Mouse (Mus musculus) midbrain, postnatal 0 days (tissue): ENCODE data around the gene Gapvd1. TPM values are rescaled to one million over a fixed set of nuclear protein-coding genes. Genes with fewer than 3 reads are reported as not detected.

ENCODE experiments used
- ATAC-seq: fragments of 200-750 bp; cut with Nextera tagmentation; 2 replicates; pipeline ENCODE4 v1.8.0; 2017; ENCODE audit warnings: moderate number of reproducible peaks, mild to moderate bottlenecking, moderate TSS enrichment, moderate library complexity; ENCODE audit not compliant: low FRiP score
- DNase-seq: peaks from one replicate; pipeline ENCODE4 v3.0.0-alpha.2; 2015; ENCODE audit warnings: low spot score
- H3K27ac ChIP-seq: fragments of 300-500 bp; sonication (generic); 2 replicates; pipeline ENCODE4 v1.5.1; 2014; ENCODE audit warnings: low read depth, mild to moderate bottlenecking, low read length, mixed read lengths
- H3K27me3 ChIP-seq: fragments of 300-500 bp; sonication (generic); 2 replicates; pipeline ENCODE4 v1.6.1; 2014; ENCODE audit warnings: low read length, control low read depth, mixed read lengths; ENCODE audit not compliant: insufficient read depth
- H3K36me3 ChIP-seq: fragments of 300-500 bp; sonication (generic); 2 replicates; pipeline ENCODE4 v1.6.1; 2014; ENCODE audit warnings: low read length, control low read depth, mixed read lengths; ENCODE audit not compliant: insufficient read depth
- H3K4me1 ChIP-seq: fragments of 300-500 bp; sonication (generic); 2 replicates; pipeline ENCODE4 v1.6.1; 2014; ENCODE audit warnings: mild to moderate bottlenecking, control low read depth, antibody characterized with exemption, low read length, mixed read lengths; ENCODE audit not compliant: insufficient read depth
- H3K4me2 ChIP-seq: fragments of 300-500 bp; sonication (generic); 2 replicates; pipeline ENCODE4 v1.6.1; 2014; ENCODE audit warnings: low read depth, mild to moderate bottlenecking, low read length, mixed read lengths; ENCODE audit not compliant: poor library complexity, severe bottlenecking
- H3K4me3 ChIP-seq: fragments of 300-500 bp; sonication (generic); 2 replicates; pipeline ENCODE4 v1.5.1; 2014; ENCODE audit warnings: low read depth, mild to moderate bottlenecking, low read length, moderate library complexity
- H3K9ac ChIP-seq: fragments of 300-500 bp; sonication (generic); replicated peaks from 2 replicates; pipeline ENCODE4 v1.6.1; 2014; ENCODE audit warnings: mild to moderate bottlenecking, low read length, moderate library complexity, mixed read lengths; ENCODE audit not compliant: poor library complexity, severe bottlenecking
- H3K9me3 ChIP-seq: fragments of 300-500 bp; sonication (generic); 2 replicates; pipeline ENCODE4 v1.6.1; 2016; ENCODE audit warnings: low read length, control low read depth
- CTCF ChIP-seq: IDR thresholded peaks from 2 replicates; pipeline ENCODE4 v1.5.1; 2016; ENCODE audit warnings: antibody characterized with exemption, mild to moderate bottlenecking
- WGBS: fragments of 180-500 bp; shearing (Covaris S2); extraction: QIAGEN DNeasy Blood & Tissue Kit; methylation state at CpG from one replicate; pipeline ENCODE4 v1.1.7; 2014; 5-methylcytosine and 5-hydroxymethylcytosine counted together
- polyA plus RNA-seq: library from polyadenylated mRNA; unstranded; fragments of >200 nt; fragmentation: Nextera tagmentation; extraction: Ambion mirVana; gene quantifications from 2 replicates; pipeline ENCODE4 v1.2.1, GENCODE M21; 2015
- total RNA-seq: library from RNA; depleted of rRNA; stranded (reverse); fragments of >200 nt; gene quantifications from 2 replicates; pipeline ENCODE4 v1.2.3, GENCODE M21; 2014

Gapvd1 gene
- total and polyA plus RNA-seq, 2 experiments from 2014 or later = 87.9 to 89.2 TPM

GRCm38 (mm10) chr2:34639725-34640124, 115.3 kb downstream of the Gapvd1 start:
- no peaks in the 10 kb centered on the region for H3K9me3 ChIP-seq
- H3K4me3 ChIP-seq = no peak overlapping the region
- no peak overlapping the region for H3K9ac ChIP-seq
- WGBS = 65% methylated on average over 5 of the region's 5 CpGs
- H3K36me3 ChIP-seq = no peaks in the 10 kb centered on the region
- DNase-seq = no peak
- H3K27ac ChIP-seq = no peak overlapping the region
- no peak overlapping the region for H3K4me2 ChIP-seq
- H3K27me3 ChIP-seq = no peaks in the 10 kb centered on the region
- 0 out of 2 replicates have a peak, but pooled peaks have one; percentile 8 for ATAC-seq
- no peaks in the 10 kb centered on the region for H3K4me1 ChIP-seq
- no peak for TF ChIP-seq CTCF

- Histone ChIP-seq H3K27ac (no peak overlapping the region), H3K9ac (peak overlapping the region; percentile 68), H3K36me3 (no peaks in the 10 kb centered on the region), H3K9me3 (no peaks in the 10 kb centered on the region), H3K4me3 (peak overlapping the region; percentile 39), H3K4me1 (no peaks in the 10 kb centered on the region), H3K4me2 (peak overlapping the region; percentile 90), H3K27me3 (no peaks in the 10 kb centered on the region)
- ATAC-seq = peak; percentile 78
- peak; percentile 90 for TF ChIP-seq CTCF
- WGBS = 9% methylated on average over 37 of the region's 37 CpGs
- peak; percentile 94 for DNase-seq
Measured at GRCm38 (mm10) chr2:34638955-34639650, 115.9 kb downstream of the Gapvd1 start.

DNA sequence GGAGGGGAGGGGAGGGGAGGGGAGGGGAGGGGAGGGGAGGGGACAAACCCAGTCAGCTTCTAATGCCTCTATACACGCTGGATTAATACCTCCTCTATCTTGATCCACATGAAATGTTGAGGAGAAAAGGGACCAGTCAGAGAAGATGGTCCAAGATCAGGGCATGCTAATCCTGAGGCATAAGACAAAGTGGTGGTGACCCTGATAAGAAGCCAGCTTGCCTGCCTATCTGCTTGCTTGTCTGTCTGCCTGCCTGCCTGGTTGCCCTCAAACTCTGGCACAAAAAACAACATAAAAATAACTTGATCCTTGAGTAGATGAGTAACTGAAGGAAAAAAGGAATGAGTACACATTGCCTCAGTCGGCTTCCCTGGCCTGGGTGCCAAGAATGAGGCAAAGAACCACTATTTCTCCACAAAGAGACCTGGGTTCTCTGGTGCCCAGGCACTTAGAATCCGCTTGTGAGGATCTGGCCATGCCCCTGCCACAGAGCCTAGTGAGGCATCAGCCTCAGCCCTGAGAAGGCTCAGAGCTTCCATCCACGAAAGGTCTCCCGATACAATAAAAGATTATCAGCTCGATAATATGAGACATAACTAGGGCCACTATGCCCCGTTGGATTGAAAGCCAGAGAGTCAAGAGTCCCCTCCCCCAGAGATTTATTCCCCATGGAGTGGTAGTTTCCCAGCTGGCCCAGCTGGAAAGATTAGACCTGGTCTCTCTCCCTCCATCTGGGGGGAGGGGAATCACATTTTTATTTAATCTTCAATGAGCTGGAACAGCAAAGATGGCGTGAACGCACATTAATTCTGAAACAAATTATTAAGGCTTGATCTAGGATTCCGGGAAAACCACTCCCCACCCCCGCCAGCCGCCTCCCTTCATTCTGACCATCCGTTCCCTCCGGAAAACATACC, 119.5 kb downstream of the Gapvd1 start:
- no peak for ATAC-seq
- no peaks in the 10 kb centered on the region for H3K9me3 ChIP-seq
- H3K4me3 ChIP-seq = no peak overlapping the region
- H3K9ac ChIP-seq = no peak overlapping the region
- no peak for TF ChIP-seq CTCF
- H3K27me3 ChIP-seq = no peaks in the 10 kb centered on the region
- H3K27ac ChIP-seq = no peak overlapping the region
- H3K4me2 ChIP-seq = no peak overlapping the region
- no peak for DNase-seq
- no peaks in the 10 kb centered on the region for H3K36me3 ChIP-seq
- WGBS = 69% methylated on average over 14 of the region's 14 CpGs
- no peaks in the 10 kb centered on the region for H3K4me1 ChIP-seq

DNA sequence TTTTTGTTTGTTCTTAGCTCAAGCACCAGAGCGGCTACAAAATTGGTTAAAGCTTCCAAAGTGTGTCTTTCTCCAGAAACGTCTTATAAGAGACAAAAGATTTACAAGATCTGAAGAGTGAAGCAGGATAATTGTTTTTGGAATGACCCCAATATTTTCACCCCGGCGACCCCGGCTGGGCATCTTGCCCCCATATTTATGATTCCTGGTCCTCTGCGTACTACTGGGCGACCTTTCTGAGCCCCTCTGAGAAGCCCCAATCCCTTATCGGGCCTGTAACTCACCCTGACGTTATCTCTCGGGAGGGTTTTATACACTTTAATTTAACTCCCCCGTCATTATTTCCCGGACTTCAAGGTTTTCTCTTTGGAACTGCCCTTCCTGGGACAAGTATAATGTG, 123.0 kb downstream of the Gapvd1 start:
- Histone ChIP-seq H3K4me1 (no peaks in the 10 kb centered on the region), H3K36me3 (no peaks in the 10 kb centered on the region), H3K4me2 (no peak overlapping the region), H3K9ac (no peak overlapping the region), H3K9me3 (no peaks in the 10 kb centered on the region), H3K4me3 (no peak overlapping the region), H3K27ac (no peak overlapping the region), H3K27me3 (no peaks in the 10 kb centered on the region)
- ATAC-seq = no peak
- no peak for DNase-seq
- WGBS = 80% methylated on average over 12 of the region's 12 CpGs
- TF ChIP-seq CTCF = no peak

- Histone ChIP-seq H3K27ac (no peak overlapping the region), H3K27me3 (no peaks in the 10 kb centered on the region), H3K36me3 (no peaks in the 10 kb centered on the region), H3K4me3 (no peak overlapping the region), H3K9me3 (no peaks in the 10 kb centered on the region), H3K4me1 (no peaks in the 10 kb centered on the region), H3K9ac (no peak overlapping the region), H3K4me2 (no peak overlapping the region)
- no peak for TF ChIP-seq CTCF
- 74% methylated on average over 6 of the region's 6 CpGs for WGBS
- no peak for ATAC-seq
- DNase-seq = peak; percentile 34
Measured at GRCm38 (mm10) chr2:34630445-34630844, 124.6 kb downstream of the Gapvd1 start.

- no peak for ATAC-seq
- Histone ChIP-seq H3K27me3 (no peaks in the 10 kb centered on the region), H3K9ac (no peak overlapping the region), H3K27ac (no peak overlapping the region), H3K9me3 (no peaks in the 10 kb centered on the region), H3K4me3 (no peak overlapping the region), H3K36me3 (peaks cover 6% of the 10 kb centered on the region; the same call in 1 of the 2 replicates), H3K4me2 (no peak overlapping the region), H3K4me1 (no peaks in the 10 kb centered on the region)
- WGBS = 75% methylated on average over 7 of the region's 7 CpGs
- TF ChIP-seq CTCF = no peak
- DNase-seq = no peak
Measured at GRCm38 (mm10) chr2:34629758-34630157, 125.3 kb downstream of the Gapvd1 start.
